Mouse (Mus musculus) hindlimb bud, embryonic 11.5 days (tissue): ENCODE data around the gene Ccdc113.
A peak's percentile ranks its signal among the peaks of the same experiment; 100 is the strongest.
"Not testable (repeated sequence)": the region's sequence is repeated elsewhere in the genome, so short reads cannot be mapped to it uniquely, and the experiment has no call there.

Source experiments
- DNase-seq: peaks from one replicate; pipeline ENCODE4 v3.0.0-alpha.2; 2012; ENCODE audit warnings: low read depth, low spot score; ENCODE audit errors: extremely low spot score

The Ccdc113 gene

DNA sequence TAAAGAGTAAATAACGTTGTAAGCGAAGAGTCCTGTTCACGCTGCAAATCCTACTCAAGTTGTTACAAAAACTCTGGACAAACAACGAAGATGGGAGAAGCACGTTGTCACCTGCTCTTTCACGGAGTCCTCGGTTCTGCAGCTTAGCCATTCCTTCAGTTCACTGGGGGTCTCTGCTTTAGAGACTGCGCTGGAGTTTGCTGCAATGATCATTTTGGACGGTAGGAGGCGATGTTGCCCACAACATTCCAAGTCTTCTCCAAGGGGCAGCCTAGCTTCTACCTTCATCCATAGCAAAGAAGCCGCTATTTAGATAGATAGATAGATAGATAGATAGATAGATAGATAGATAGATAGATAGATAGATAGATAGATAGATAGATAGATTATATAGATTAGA is 66.0 kb downstream of the Ccdc113 start:
- DNase-seq = peak; percentile 60

DNA sequence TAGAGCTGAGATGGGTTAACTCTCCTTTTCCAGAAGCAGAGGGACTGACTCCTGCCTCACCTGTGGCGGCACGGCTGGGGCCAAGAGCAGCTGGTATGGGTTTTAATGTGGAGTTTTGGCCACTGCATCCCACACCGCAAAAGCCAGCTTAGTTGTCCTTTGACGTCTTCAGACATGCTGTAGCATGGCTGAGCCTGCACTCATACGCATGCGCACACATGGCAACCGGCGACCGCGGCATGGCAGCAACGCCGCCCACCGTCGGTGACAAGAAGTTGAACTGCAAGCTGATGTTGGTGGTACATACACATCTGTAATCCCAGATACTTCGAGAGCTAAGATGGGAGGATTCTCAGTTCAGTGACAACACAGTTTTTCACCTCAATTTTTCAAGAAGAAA is 67.4 kb downstream of the Ccdc113 start:
- no peak for DNase-seq

DNA sequence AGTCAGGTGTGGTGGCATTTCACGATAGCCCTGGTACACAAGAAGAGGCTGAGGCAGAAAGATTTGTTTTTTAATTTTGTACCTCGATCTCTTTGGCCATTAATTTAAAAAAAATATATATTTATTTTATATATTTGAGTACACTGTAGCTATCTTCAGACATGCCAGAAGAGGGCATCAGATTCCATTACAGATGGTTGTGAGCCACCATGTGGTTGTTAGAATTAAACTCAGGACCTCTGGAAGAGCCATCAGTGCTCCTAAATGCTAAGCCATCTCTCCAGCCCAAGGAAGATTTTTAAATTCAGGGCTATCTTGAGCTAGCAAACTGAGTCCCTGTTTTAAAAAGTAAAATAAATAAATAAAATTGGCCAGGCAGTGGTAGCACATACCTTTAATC is 68.3 kb downstream of the Ccdc113 start:
- no peak for DNase-seq

GRCm38 (mm10) chr8:95606509-95606908 is 72.6 kb downstream of the Ccdc113 start:
- DNase-seq = not testable (repeated sequence)

GRCm38 (mm10) chr8:95607210-95607609 is 73.3 kb downstream of the Ccdc113 start:
- no peak for DNase-seq
